Mouse (Mus musculus): ENCODE measurements around the gene Lsm4. TPM values are rescaled to one million over a fixed set of nuclear protein-coding genes. Genes with fewer than 3 reads are reported as not detected.

The Lsm4 gene
- polyA plus RNA-seq, 2 experiments, result 182 to 247 TPM

- Histone ChIP-seq H3K27ac (replicated peaks; ENCODE audit: low read depth, low read length) (no peak overlapping the region), H3K27me3 (ENCODE audit: control insufficient read depth, insufficient read depth, low read length) (no peaks in the 10 kb centered on the region)
- ATAC-seq (ENCODE audit: low FRiP score, low read depth), result peak; percentile 52; the same call in 1 of the 2 replicates
These were observed 9.1 kb downstream of the Lsm4 start for GRCm38 (mm10) chr8:70682193-70682592.

DNA sequence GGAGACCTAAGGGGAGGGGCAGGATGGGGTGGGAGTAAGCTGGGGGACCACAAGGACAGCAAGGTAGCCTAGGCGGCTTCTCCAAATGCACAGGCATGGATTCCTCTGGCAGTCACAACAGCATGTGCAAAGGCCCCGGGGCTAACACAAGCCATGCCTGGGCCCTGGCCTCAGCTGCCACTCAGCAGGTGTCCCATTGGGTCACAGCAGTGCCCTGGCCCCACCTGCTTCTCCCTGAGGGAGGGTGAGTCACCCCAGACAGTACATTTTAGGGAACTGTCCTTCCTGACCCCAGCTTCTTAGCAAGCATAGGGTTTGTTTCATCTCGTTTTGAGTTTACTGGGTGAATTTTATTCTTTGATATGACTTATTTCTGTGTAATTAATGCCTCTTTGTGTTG is 9.6 kb downstream of the Lsm4 start:
- no peak for ATAC-seq (ENCODE audit: low FRiP score, low read depth)

More at GRCm38 (mm10) chr8:70682193-70682592, 9.1 kb downstream of the Lsm4 start:
- DNase-seq (ENCODE audit: low spot score), result peak; percentile 56
- no peak overlapping the region for H3K4me3 ChIP-seq (replicated peaks; ENCODE audit: low read length)
- peak overlapping the region; percentile 45 for H3K9ac ChIP-seq (ENCODE audit: low read depth, low read length, severe bottlenecking)
- peak overlapping the region; percentile 34 for H3K4me2 ChIP-seq (replicated peaks; ENCODE audit: low read depth, low read length, severe bottlenecking)
- H3K9me3 ChIP-seq (ENCODE audit: control insufficient read depth, low read length), result no peaks in the 10 kb centered on the region
- 9% methylated on average over 19 of the region's 19 CpGs for WGBS
- H3K36me3 ChIP-seq (ENCODE audit: control insufficient read depth, insufficient read depth, low read length), result peaks cover 22% of the 10 kb centered on the region
- no peak for TF ChIP-seq POLR2A (IDR thresholded peaks at IDR 0.05; ENCODE audit: borderline replicate concordance, extremely low read depth, insufficient read depth, insufficient read length)
- peaks cover 6% of the 10 kb centered on the region; the same call in 1 of the 2 replicates for H3K4me1 ChIP-seq (ENCODE audit: control insufficient read depth, insufficient read depth, low read length)

DNA sequence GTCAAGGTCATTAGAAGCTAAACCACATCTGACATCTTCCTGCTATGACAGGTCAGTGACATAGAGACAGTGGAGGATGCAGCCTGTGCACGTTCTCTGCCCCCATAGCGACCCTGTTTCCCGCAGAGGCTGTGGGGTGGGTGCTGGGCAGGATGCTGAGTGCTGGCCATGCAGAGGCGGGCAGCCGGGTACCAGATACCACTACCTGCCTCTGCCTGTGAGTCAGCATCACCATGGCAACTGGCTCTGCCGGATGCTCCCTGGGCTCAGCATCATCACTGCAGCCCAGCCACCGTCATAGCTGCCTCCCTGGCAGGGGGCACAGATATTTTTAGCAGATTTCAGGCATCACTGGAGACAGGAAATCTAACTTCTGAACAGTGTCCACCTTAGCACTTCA is 11.2 kb downstream of the Lsm4 start:
- ATAC-seq (ENCODE audit: low FRiP score, low read depth), result no peak
- Histone ChIP-seq H3K27ac (replicated peaks; ENCODE audit: low read depth, low read length) (no peak overlapping the region), H3K4me1 (ENCODE audit: control insufficient read depth, insufficient read depth, low read length) (peaks cover 6% of the 10 kb centered on the region; the same call in 1 of the 2 replicates), H3K27me3 (ENCODE audit: control insufficient read depth, insufficient read depth, low read length) (no peaks in the 10 kb centered on the region), H3K9ac (ENCODE audit: low read depth, low read length, severe bottlenecking) (no peak overlapping the region), H3K4me2 (replicated peaks; ENCODE audit: low read depth, low read length, severe bottlenecking) (no peak overlapping the region), H3K4me3 (replicated peaks; ENCODE audit: low read length) (no peak overlapping the region), H3K9me3 (ENCODE audit: control insufficient read depth, low read length) (no peaks in the 10 kb centered on the region), H3K36me3 (ENCODE audit: control insufficient read depth, insufficient read depth, low read length) (0 out of 2 replicates have a peak, but pooled peaks cover 4% of the 10 kb centered on the region)
- no peak for DNase-seq (ENCODE audit: low spot score)
- TF ChIP-seq POLR2A (IDR thresholded peaks at IDR 0.05; ENCODE audit: borderline replicate concordance, extremely low read depth, insufficient read depth, insufficient read length), result no peak
- 57% methylated on average over 7 of the region's 7 CpGs for WGBS

More for the DNA sequence above, 9.6 kb downstream of the Lsm4 start:
- Histone ChIP-seq H3K27ac (replicated peaks; ENCODE audit: low read depth, low read length) (no peak overlapping the region), H3K4me2 (replicated peaks; ENCODE audit: low read depth, low read length, severe bottlenecking) (peak overlapping the region; percentile 34), H3K4me3 (replicated peaks; ENCODE audit: low read length) (no peak overlapping the region), H3K27me3 (ENCODE audit: control insufficient read depth, insufficient read depth, low read length) (no peaks in the 10 kb centered on the region), H3K9me3 (ENCODE audit: control insufficient read depth, low read length) (no peaks in the 10 kb centered on the region), H3K9ac (ENCODE audit: low read depth, low read length, severe bottlenecking) (no peak overlapping the region), H3K4me1 (ENCODE audit: control insufficient read depth, insufficient read depth, low read length) (peaks cover 6% of the 10 kb centered on the region; the same call in 1 of the 2 replicates), H3K36me3 (ENCODE audit: control insufficient read depth, insufficient read depth, low read length) (peaks cover 19% of the 10 kb centered on the region)
- DNase-seq (ENCODE audit: low spot score), result no peak
- 60% methylated on average over 3 of the region's 3 CpGs for WGBS
- TF ChIP-seq POLR2A (IDR thresholded peaks at IDR 0.05; ENCODE audit: borderline replicate concordance, extremely low read depth, insufficient read depth, insufficient read length), result no peak

DNA sequence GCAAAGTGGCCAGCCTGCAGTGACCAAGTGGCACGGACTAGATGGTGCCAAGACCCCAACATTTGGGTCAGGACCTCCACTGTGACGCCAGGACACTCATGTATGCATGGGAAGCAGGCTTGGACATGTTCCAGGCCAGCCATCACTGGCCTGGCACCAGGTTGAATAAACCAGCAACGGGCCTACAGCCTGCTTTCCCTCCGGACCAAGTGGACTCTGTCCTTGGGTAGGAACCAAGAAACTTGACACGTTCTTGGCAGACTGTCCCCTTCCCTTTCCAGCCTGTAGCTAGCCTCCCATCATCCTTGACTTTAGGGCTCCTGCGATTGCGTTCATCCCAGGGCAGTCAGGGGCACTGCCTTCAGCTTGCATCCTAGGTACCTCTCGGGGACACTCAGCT is 14.5 kb downstream of the Lsm4 start:
- WGBS, result 75% methylated on average over 8 of the region's 8 CpGs
- Histone ChIP-seq H3K4me2 (replicated peaks; ENCODE audit: low read depth, low read length, severe bottlenecking) (no peak overlapping the region), H3K27me3 (ENCODE audit: control insufficient read depth, insufficient read depth, low read length) (no peaks in the 10 kb centered on the region), H3K9ac (ENCODE audit: low read depth, low read length, severe bottlenecking) (no peak overlapping the region), H3K27ac (replicated peaks; ENCODE audit: low read depth, low read length) (no peak overlapping the region), H3K9me3 (ENCODE audit: control insufficient read depth, low read length) (no peaks in the 10 kb centered on the region), H3K4me1 (ENCODE audit: control insufficient read depth, insufficient read depth, low read length) (peaks cover 10% of the 10 kb centered on the region), H3K4me3 (replicated peaks; ENCODE audit: low read length) (no peak overlapping the region), H3K36me3 (ENCODE audit: control insufficient read depth, insufficient read depth, low read length) (no peaks in the 10 kb centered on the region)
- no peak for TF ChIP-seq POLR2A (IDR thresholded peaks at IDR 0.05; ENCODE audit: borderline replicate concordance, extremely low read depth, insufficient read depth, insufficient read length)
- DNase-seq (ENCODE audit: low spot score), result no peak
- no peak for ATAC-seq (ENCODE audit: low FRiP score, low read depth)

GRCm38 (mm10) chr8:70688136-70688535 is 15.1 kb downstream of the Lsm4 start:
- Histone ChIP-seq H3K4me3 (replicated peaks; ENCODE audit: low read length) (no peak overlapping the region), H3K27ac (replicated peaks; ENCODE audit: low read depth, low read length) (no peak overlapping the region), H3K36me3 (ENCODE audit: control insufficient read depth, insufficient read depth, low read length) (no peaks in the 10 kb centered on the region), H3K9ac (ENCODE audit: low read depth, low read length, severe bottlenecking) (no peak overlapping the region), H3K4me2 (replicated peaks; ENCODE audit: low read depth, low read length, severe bottlenecking) (no peak overlapping the region), H3K9me3 (ENCODE audit: control insufficient read depth, low read length) (no peaks in the 10 kb centered on the region), H3K4me1 (ENCODE audit: control insufficient read depth, insufficient read depth, low read length) (peaks cover 10% of the 10 kb centered on the region), H3K27me3 (ENCODE audit: control insufficient read depth, insufficient read depth, low read length) (no peaks in the 10 kb centered on the region)
- DNase-seq (ENCODE audit: low spot score) (no peak), ATAC-seq (ENCODE audit: low FRiP score, low read depth) (no peak)
- 86% methylated on average over 3 of the region's 3 CpGs for WGBS
- TF ChIP-seq POLR2A (IDR thresholded peaks at IDR 0.05; ENCODE audit: borderline replicate concordance, extremely low read depth, insufficient read depth, insufficient read length), result no peak
